In genomic region chr17:36672119-36672518, GRCm38 (mm10) we compare ENCODE assay signal across 23 mouse cellular contexts. TPM values are rescaled to one million over a fixed set of nuclear protein-coding genes. Genes with fewer than 3 reads are reported as not detected.
"Had no signal": no experiment of that assay in that cellular context is flagged by ENCODE, and none has a peak within 500 bp of the region (broad histone marks: within the 10 kb centered on the region; RNA-seq: fewer than 3 reads in every experiment).

Gene H2-M1 (minus strand): TSS chr17:36672219.

- H3K36me3 ChIP-seq: neural tube, embryonic 13.5 days; neural tube, embryonic 15.5 days; stomach, embryonic 15.5 days had no signal

- H3K4me1 ChIP-seq: neural tube, embryonic 13.5 days; neural tube, embryonic 15.5 days; stomach, embryonic 15.5 days had no signal

- DNase-seq: retina, postnatal 1 day; right cerebral cortex, adult 18-20 months; right cerebral cortex, postnatal 14 days; right cerebral cortex, postnatal 25 days; right cerebral cortex, postnatal 4 days; spleen, adult 18-20 months; thymus, adult 18-20 months; thymus, adult 2 months; thymus, postnatal 14 days; thymus, postnatal 25 days; thymus, postnatal 36 days; thymus, postnatal 4 days had no signal

- H3K4me2 ChIP-seq: neural tube, embryonic 13.5 days; neural tube, embryonic 15.5 days; stomach, embryonic 15.5 days had no signal

- H3K4me3 ChIP-seq: neural tube, embryonic 13.5 days; neural tube, embryonic 15.5 days; stomach, embryonic 15.5 days had no signal

- H3K27ac ChIP-seq: neural tube, embryonic 13.5 days; neural tube, embryonic 15.5 days; stomach, embryonic 15.5 days; stomach, postnatal 0 days had no signal

- H3K9ac ChIP-seq: neural tube, embryonic 13.5 days; neural tube, embryonic 15.5 days; stomach, embryonic 15.5 days had no signal

- H3K27me3 ChIP-seq: neural tube, embryonic 13.5 days; neural tube, embryonic 15.5 days; stomach, embryonic 15.5 days had no signal

- H3K9me3 ChIP-seq: neural tube, embryonic 13.5 days; neural tube, embryonic 15.5 days; stomach, embryonic 15.5 days had no signal

RNA-seq across cellular contexts. Expression of gene H2-M1, which starts in this region (rescaled TPM):
- polyA plus RNA-seq: neural tube, embryonic 13.5 days; neural tube, embryonic 14.5 days; neural tube, embryonic 15.5 days; small intestine, adult 2 months; spleen, adult 2 months; stomach, embryonic 14.5 days; stomach, embryonic 15.5 days; stomach, embryonic 16.5 days; stomach, postnatal 0 days; testis, adult 2 months; urinary bladder, adult 2 months had no signal
